Mouse (Mus musculus) ES-E14 (cell line): ENCODE data around the gene Shb. TPM values are rescaled to one million over a fixed set of nuclear protein-coding genes. Genes with fewer than 3 reads are reported as not detected.

ENCODE experiments used
- DNase-seq: peaks from one replicate; pipeline ENCODE4 v3.0.0-alpha.2; 2013; ENCODE audit warnings: low read depth, low spot score
- H3K27ac ChIP-seq: 2 replicates; pipeline ENCODE4 v1.5.1; 2012; ENCODE audit warnings: low read depth, mild to moderate bottlenecking, low read length, moderate library complexity, mixed read lengths; ENCODE audit not compliant: poor library complexity, insufficient read depth, severe bottlenecking
- H3K36me3 ChIP-seq: 2 replicates; pipeline ENCODE4 v1.6.1; 2012; ENCODE audit warnings: mild to moderate bottlenecking, low read length, moderate library complexity, mixed read lengths; ENCODE audit not compliant: control insufficient read depth, poor library complexity, insufficient read depth, severe bottlenecking
- H3K4me1 ChIP-seq, 2 experiments: fragments of 150-350 bp in 1 of 2; sonication (generic) in 1 of 2; 2 replicates each; pipeline ENCODE4 v1.6.1; 2012; ENCODE audit warnings: low read length in 2 of 2, mild to moderate bottlenecking in 1 of 2, mixed read lengths in 1 of 2; ENCODE audit not compliant: control insufficient read depth in 2 of 2, insufficient read depth in 2 of 2, poor library complexity in 1 of 2
- H3K4me3 ChIP-seq, 2 experiments: fragments of 150-350 bp in 1 of 2; sonication (generic) in 1 of 2; 2 replicates each; pipeline ENCODE4 v1.5.1; 2012; ENCODE audit warnings: low read length in 2 of 2, low read depth in 1 of 2, mild to moderate bottlenecking in 1 of 2, mixed read lengths in 1 of 2; ENCODE audit not compliant: insufficient read depth in 1 of 2, poor library complexity in 1 of 2, severe bottlenecking in 1 of 2
- H3K9ac ChIP-seq: 2 replicates; pipeline ENCODE4 v1.6.1; 2012; ENCODE audit warnings: low read depth, mild to moderate bottlenecking, low read length, mixed read lengths; ENCODE audit not compliant: poor library complexity, insufficient read depth, severe bottlenecking
- H3K9me3 ChIP-seq: fragments of 150-350 bp; sonication (generic); 2 replicates; pipeline ENCODE4 v1.6.1; 2012; ENCODE audit warnings: low read depth, mild to moderate bottlenecking, low read length; ENCODE audit not compliant: control insufficient read depth, insufficient read depth
- CHD2 ChIP-seq: IDR thresholded peaks from 2 replicates; pipeline ENCODE4 v1.6.1; 2014; ENCODE audit warnings: mild to moderate bottlenecking, low read depth, low read length, inconsistent platforms
- HCFC1 ChIP-seq: IDR thresholded peaks from 2 replicates; pipeline ENCODE4 v1.6.1; 2012; ENCODE audit warnings: low read length, inconsistent platforms, borderline replicate concordance; ENCODE audit not compliant: insufficient read depth
- MAFK ChIP-seq: IDR thresholded peaks from 2 replicates; pipeline ENCODE4 v1.6.1; 2014; ENCODE audit warnings: mild to moderate bottlenecking, low read depth, low read length, inconsistent platforms; ENCODE audit not compliant: insufficient read depth
- ZC3H11A ChIP-seq: IDR thresholded peaks from 2 replicates; pipeline ENCODE4 v1.6.1; 2012; ENCODE audit warnings: low read depth, mild to moderate bottlenecking, inconsistent platforms, low read length, borderline replicate concordance
- ZNF384 ChIP-seq: IDR thresholded peaks from 2 replicates; pipeline ENCODE4 v1.6.1; 2012; ENCODE audit warnings: low read depth, low read length, inconsistent platforms
- in situ Hi-C, 2 experiments: fragments of 600-800 bp; cut with MboI; formaldehyde crosslinking; loops; one replicate each; pipeline ENCODE4 v1.15.1; 2025; ENCODE audit warnings: low sequenced_read_pairs in 2 of 2, inconsistent platforms in 1 of 2; ENCODE audit not compliant: unreplicated experiment in 2 of 2
- total RNA-seq: library from RNA; depleted of rRNA; stranded (reverse); fragments of 300-350 nt; gene quantifications from 2 replicates; pipeline ENCODE4 v1.2.3, GENCODE M21; 2012; rRNA removed

Gene Shb
- total RNA-seq, 1 experiment = 15.9 TPM

- DNase-seq = no peak
- peaks cover 11% of the 10 kb centered on the region for H3K36me3 ChIP-seq
- H3K27ac ChIP-seq = no peak overlapping the region
- H3K4me1 ChIP-seq = no peaks in the 10 kb centered on the region
- TF ChIP-seq ZC3H11A = no peak
- no peak for TF ChIP-seq ZNF384
- TF ChIP-seq CHD2 = no peak
- no peak for TF ChIP-seq MAFK
- no peak for TF ChIP-seq HCFC1
- H3K9me3 ChIP-seq = no peaks in the 10 kb centered on the region
- H3K9ac ChIP-seq = no peak overlapping the region
- no peak overlapping the region for H3K4me3 ChIP-seq
- in situ Hi-C loops = no loop called here
Observed at GRCm38 (mm10) chr4:45376573-45376972, 155.7 kb downstream of the Shb start.

DNA sequence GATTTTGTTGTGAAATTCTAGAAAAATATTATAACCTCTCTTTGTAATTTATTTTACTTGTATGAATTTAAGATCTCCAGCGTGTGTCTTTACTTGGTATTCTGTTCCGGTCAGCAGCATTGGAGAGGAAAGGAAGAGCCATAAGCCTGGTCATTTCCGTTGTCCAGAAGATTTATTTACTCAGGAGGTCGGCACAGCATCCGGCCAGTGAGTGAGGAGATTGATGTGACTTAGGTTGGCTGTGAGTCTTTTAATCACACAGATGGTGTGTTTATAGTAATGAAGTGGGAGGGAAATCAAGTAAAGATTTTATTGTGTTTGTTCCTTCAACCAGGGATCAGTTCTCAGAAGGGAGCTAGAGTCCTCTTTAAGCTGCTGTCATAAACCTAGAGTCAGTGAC lies 157.4 kb downstream of the Shb start:
- in situ Hi-C loops = no loop called here
- Histone ChIP-seq H3K27ac (no peak overlapping the region), H3K9ac (no peak overlapping the region), H3K4me1 (no peaks in the 10 kb centered on the region), H3K9me3 (no peaks in the 10 kb centered on the region), H3K4me3 (no peak overlapping the region), H3K36me3 (peaks cover 11% of the 10 kb centered on the region)
- no peak for DNase-seq
- TF ChIP-seq CHD2 (no peak), ZNF384 (no peak), ZC3H11A (no peak), MAFK (no peak), HCFC1 (no peak)

Other genes starting within 250 kb of the Shb start
- 8.8 TPM in 2 replicates for gene Trmt10b, start 235.3 kb downstream of the Shb start, total RNA-seq
- gene Dcaf10, start 190.4 kb downstream of the Shb start, total RNA-seq = 8.2 and 9.0 TPM in 2 replicates
- gene Exosc3, start 189.7 kb downstream of the Shb start, total RNA-seq = 56.7 and 64.5 TPM in 2 replicates
- gene Slc25a51, start 123.7 kb downstream of the Shb start, total RNA-seq = 30.7 and 38.1 TPM in 2 replicates